Mouse (Mus musculus) liver, embryonic 14.5 days (tissue): ENCODE results near the gene Slc25a48. TPM values are rescaled to one million over a fixed set of nuclear protein-coding genes. Genes with fewer than 3 reads are reported as not detected.

Experiments
- ATAC-seq: fragments of 200-750 bp; cut with Nextera tagmentation; 2 replicates; pipeline ENCODE4 v1.8.0; 2017; ENCODE audit warnings: moderate number of reproducible peaks, mild to moderate bottlenecking, moderate library complexity; ENCODE audit not compliant: insufficient read depth
- DNase-seq, 3 experiments: peaks; one replicate each; pipeline ENCODE4 v3.0.0-alpha.2; 2012 to 2013; ENCODE audit warnings: low read depth in 3 of 3, low spot score in 3 of 3
- H3K27ac ChIP-seq: fragments of 300-500 bp; sonication (generic); 2 replicates; pipeline ENCODE4 v1.5.1; 2014; ENCODE audit warnings: moderate library complexity, mild to moderate bottlenecking, control low read depth, inconsistent platforms
- H3K27me3 ChIP-seq: fragments of 300-500 bp; sonication (generic); 2 replicates; pipeline ENCODE4 v1.6.1; 2014; ENCODE audit warnings: mild to moderate bottlenecking, low read length, moderate library complexity; ENCODE audit not compliant: control insufficient read depth, insufficient read depth
- H3K36me3 ChIP-seq: fragments of 300-500 bp; sonication (generic); replicated peaks from 2 replicates; pipeline ENCODE4 v1.6.1; 2014; ENCODE audit warnings: low read depth; ENCODE audit not compliant: control insufficient read depth, insufficient read depth
- H3K4me1 ChIP-seq, 2 experiments: fragments of 200-500 bp in 1 of 2; fragments of 300-500 bp in 1 of 2; sonication (generic) in 1 of 2; replicated peaks; 2 replicates each; pipeline ENCODE4 v1.6.1; 2012 to 2014; ENCODE audit warnings: antibody characterized with exemption in 1 of 2, inconsistent platforms in 1 of 2, low read length in 1 of 2; ENCODE audit not compliant: control insufficient read depth in 2 of 2, insufficient read depth in 2 of 2
- H3K4me2 ChIP-seq: fragments of 300-500 bp; sonication (generic); 2 replicates; pipeline ENCODE4 v1.6.1; 2014; ENCODE audit warnings: low read depth, mild to moderate bottlenecking, control low read depth, moderate library complexity
- H3K4me3 ChIP-seq, 2 experiments: fragments of 200-500 bp in 1 of 2; fragments of 300-500 bp in 1 of 2; sonication (generic) in 1 of 2; 2 replicates each; pipeline ENCODE4 v1.5.1; 2012 to 2014; ENCODE audit warnings: low read depth in 2 of 2, low read length in 2 of 2, mild to moderate bottlenecking in 2 of 2, control low read depth in 1 of 2, inconsistent platforms in 1 of 2, moderate library complexity in 1 of 2; ENCODE audit not compliant: insufficient read depth in 1 of 2
- H3K9ac ChIP-seq: fragments of 300-500 bp; sonication (generic); replicated peaks from 2 replicates; pipeline ENCODE4 v1.6.1; 2014; ENCODE audit warnings: mild to moderate bottlenecking, control low read depth, moderate library complexity
- H3K9me3 ChIP-seq: fragments of 300-500 bp; sonication (generic); 2 replicates; pipeline ENCODE4 v1.6.1; 2016; ENCODE audit warnings: low read length, mixed read lengths; ENCODE audit not compliant: control insufficient read depth
- CTCF ChIP-seq: IDR thresholded peaks from 2 replicates; pipeline ENCODE4 v1.5.1; 2016; ENCODE audit warnings: antibody characterized with exemption, low read depth, control low read depth
- EP300 ChIP-seq: IDR thresholded peaks from 2 replicates; pipeline ENCODE4 v1.6.1; 2016; ENCODE audit warnings: antibody characterized with exemption, low read depth
- WGBS: fragments of 180-500 bp; shearing (Covaris S2); extraction: QIAGEN DNeasy Blood & Tissue Kit; methylation state at CpG from one replicate; pipeline ENCODE4 v1.1.7; 2014; ENCODE audit not compliant: insufficient replicate concordance; 5-methylcytosine and 5-hydroxymethylcytosine counted together
- polyA plus RNA-seq, 2 experiments: library from polyadenylated mRNA; depleted of rRNA in 1 of 2; stranded (reverse) in 1 of 2; unstranded in 1 of 2; fragments of >200 nt; fragmentation: Nextera tagmentation in 1 of 2; extraction: Ambion mirVana in 1 of 2; gene quantifications; 2 replicates each; pipeline versions ENCODE4 v1.2.1 to v1.2.3; 2012 to 2014

The Slc25a48 gene
- polyA plus RNA-seq, 2 experiments, result 0.63 to 0.67 TPM

GRCm38 (mm10) chr13:56467786-56468185, 29.6 kb downstream of the Slc25a48 start:
- no peak for ATAC-seq
- Histone ChIP-seq H3K4me2 (no peak overlapping the region), H3K36me3 (no peaks in the 10 kb centered on the region), H3K27ac (no peak overlapping the region), H3K4me1 (no peaks in the 10 kb centered on the region), H3K9ac (no peak overlapping the region), H3K9me3 (no peaks in the 10 kb centered on the region), H3K27me3 (no peaks in the 10 kb centered on the region), H3K4me3 (no peak overlapping the region)
- 74% methylated on average over 7 of the region's 7 CpGs for WGBS
- TF ChIP-seq EP300 (no peak), CTCF (no peak)
- DNase-seq, result no peak

DNA sequence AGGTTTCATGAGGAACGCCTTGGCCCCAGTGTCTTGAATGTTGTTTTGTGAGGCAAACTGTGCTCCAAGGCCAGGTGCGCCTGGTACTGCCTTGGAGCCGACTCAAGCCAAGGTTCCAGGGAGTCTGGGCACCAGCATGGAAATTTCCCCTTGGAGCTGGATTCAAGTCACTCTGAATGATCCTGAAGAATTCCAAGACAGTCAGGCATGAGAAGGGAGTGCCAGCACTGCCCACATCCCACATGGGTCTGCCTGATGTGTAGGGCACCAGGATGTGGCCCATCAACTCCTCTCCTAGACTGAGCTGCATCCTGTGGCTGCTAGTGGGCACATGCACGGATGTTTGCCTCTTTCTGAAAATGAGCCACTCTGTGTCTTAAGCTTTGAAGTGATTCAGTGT, 30.4 kb downstream of the Slc25a48 start:
- Histone ChIP-seq H3K4me1 (no peaks in the 10 kb centered on the region), H3K27ac (no peak overlapping the region), H3K36me3 (no peaks in the 10 kb centered on the region), H3K9me3 (no peaks in the 10 kb centered on the region), H3K4me3 (no peak overlapping the region), H3K27me3 (no peaks in the 10 kb centered on the region), H3K9ac (no peak overlapping the region), H3K4me2 (no peak overlapping the region)
- no peak for TF ChIP-seq CTCF
- ATAC-seq (no peak), DNase-seq (no peak)
- WGBS, result 73% methylated on average over 4 of the region's 4 CpGs

GRCm38 (mm10) chr13:56471211-56471610, 33.1 kb downstream of the Slc25a48 start:
- Histone ChIP-seq H3K4me1 (no peaks in the 10 kb centered on the region), H3K36me3 (no peaks in the 10 kb centered on the region), H3K9me3 (no peaks in the 10 kb centered on the region), H3K4me3 (no peak overlapping the region), H3K4me2 (no peak overlapping the region), H3K27me3 (no peaks in the 10 kb centered on the region), H3K27ac (no peak overlapping the region), H3K9ac (no peak overlapping the region)
- no peak for DNase-seq
- 59% methylated on average over 6 of the region's 6 CpGs for WGBS
- TF ChIP-seq CTCF, result no peak
- no peak for TF ChIP-seq EP300
- ATAC-seq, result no peak

- H3K9ac ChIP-seq, result no peak overlapping the region
- H3K36me3 ChIP-seq, result no peaks in the 10 kb centered on the region
- no peaks in the 10 kb centered on the region for H3K9me3 ChIP-seq
- peaks cover 0 to 1% of the 10 kb centered on the region in 2 experiments; a peak in 1 of 4 replicates for H3K4me1 ChIP-seq
- no peaks in the 10 kb centered on the region for H3K27me3 ChIP-seq
- no peak for TF ChIP-seq CTCF
- TF ChIP-seq EP300, result no peak
- 57% methylated on average over 9 of the region's 9 CpGs for WGBS
- H3K27ac ChIP-seq, result no peak overlapping the region
- ATAC-seq (no peak), DNase-seq (no peak)
- no peak overlapping the region for H3K4me2 ChIP-seq
- H3K4me3 ChIP-seq, result no peak overlapping the region
Observed at GRCm38 (mm10) chr13:56471951-56472350, 33.8 kb downstream of the Slc25a48 start.

DNA sequence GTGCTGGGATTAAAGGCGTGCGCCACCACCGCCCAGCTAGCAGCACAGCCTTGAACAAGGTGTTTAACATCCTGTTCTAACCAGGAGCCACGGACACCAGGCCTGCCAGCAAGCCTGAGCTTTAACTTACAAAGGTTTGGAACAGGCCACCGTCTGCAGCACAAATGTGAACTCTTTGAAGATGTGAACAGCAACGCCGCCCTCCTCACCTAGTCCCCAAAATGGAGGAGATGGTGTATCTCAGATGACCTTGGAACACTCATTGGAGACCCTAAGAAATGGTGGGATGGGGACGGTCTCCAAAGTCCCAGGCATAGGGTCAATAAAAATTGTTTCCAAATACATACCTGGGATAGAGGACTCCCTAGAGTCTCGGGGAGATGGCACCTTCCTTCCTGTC, 34.5 kb downstream of the Slc25a48 start:
- Histone ChIP-seq H3K4me1 (peaks cover 0 to 5% of the 10 kb centered on the region in 2 experiments; a peak in 1 of 4 replicates), H3K27ac (no peak overlapping the region), H3K27me3 (no peaks in the 10 kb centered on the region), H3K9me3 (no peaks in the 10 kb centered on the region), H3K9ac (no peak overlapping the region), H3K4me2 (no peak overlapping the region), H3K4me3 (no peak overlapping the region), H3K36me3 (no peaks in the 10 kb centered on the region)
- ATAC-seq (no peak), DNase-seq (no peak)
- WGBS, result 68% methylated on average over 9 of the region's 9 CpGs
- TF ChIP-seq EP300 (no peak), CTCF (no peak)
